Mouse (Mus musculus) liver, postnatal 0 days (tissue): ENCODE data around the gene Myt1l.

ENCODE experiments used
- CTCF ChIP-seq: sonication (generic); IDR thresholded peaks from 2 replicates; pipeline ENCODE4 v1.5.1; 2016; ENCODE audit warnings: antibody characterized with exemption, low read depth
- EP300 ChIP-seq: IDR thresholded peaks from 2 replicates; pipeline ENCODE4 v1.6.1; 2016; ENCODE audit warnings: antibody characterized with exemption, low read depth, mild to moderate bottlenecking

DNA sequence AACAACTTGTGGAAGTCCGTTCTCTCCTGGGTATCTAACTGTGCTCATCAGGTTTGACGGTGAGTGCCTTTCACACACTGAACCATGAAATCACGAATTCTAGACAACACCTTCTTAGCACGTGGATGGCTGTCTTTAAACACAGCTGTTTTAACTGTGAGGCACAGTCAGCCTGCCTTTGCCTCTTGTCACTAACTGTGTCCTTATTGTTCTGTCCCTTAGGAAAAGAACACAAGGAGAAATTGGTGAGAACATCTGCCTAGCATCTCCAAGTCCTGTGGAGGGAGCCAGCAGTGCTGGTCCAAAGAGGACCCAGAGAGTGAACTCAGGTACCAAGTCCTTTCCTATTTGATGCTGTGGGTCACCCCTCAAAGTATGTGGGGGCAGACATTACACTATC lies 115.9 kb downstream of the Myt1l start:
- TF ChIP-seq CTCF (no peak), EP300 (no peak)
